Mouse (Mus musculus) ES-E14 (cell line): ENCODE results near the gene Pomt2.

ENCODE experiments used
- HCFC1 ChIP-seq: IDR thresholded peaks from 2 replicates; pipeline ENCODE4 v1.6.1; 2012; ENCODE audit warnings: low read length, inconsistent platforms, borderline replicate concordance; ENCODE audit not compliant: insufficient read depth
- MAFK ChIP-seq: IDR thresholded peaks from 2 replicates; pipeline ENCODE4 v1.6.1; 2014; ENCODE audit warnings: mild to moderate bottlenecking, low read depth, low read length, inconsistent platforms; ENCODE audit not compliant: insufficient read depth
- ZNF384 ChIP-seq: IDR thresholded peaks from 2 replicates; pipeline ENCODE4 v1.6.1; 2012; ENCODE audit warnings: low read depth, low read length, inconsistent platforms

DNA sequence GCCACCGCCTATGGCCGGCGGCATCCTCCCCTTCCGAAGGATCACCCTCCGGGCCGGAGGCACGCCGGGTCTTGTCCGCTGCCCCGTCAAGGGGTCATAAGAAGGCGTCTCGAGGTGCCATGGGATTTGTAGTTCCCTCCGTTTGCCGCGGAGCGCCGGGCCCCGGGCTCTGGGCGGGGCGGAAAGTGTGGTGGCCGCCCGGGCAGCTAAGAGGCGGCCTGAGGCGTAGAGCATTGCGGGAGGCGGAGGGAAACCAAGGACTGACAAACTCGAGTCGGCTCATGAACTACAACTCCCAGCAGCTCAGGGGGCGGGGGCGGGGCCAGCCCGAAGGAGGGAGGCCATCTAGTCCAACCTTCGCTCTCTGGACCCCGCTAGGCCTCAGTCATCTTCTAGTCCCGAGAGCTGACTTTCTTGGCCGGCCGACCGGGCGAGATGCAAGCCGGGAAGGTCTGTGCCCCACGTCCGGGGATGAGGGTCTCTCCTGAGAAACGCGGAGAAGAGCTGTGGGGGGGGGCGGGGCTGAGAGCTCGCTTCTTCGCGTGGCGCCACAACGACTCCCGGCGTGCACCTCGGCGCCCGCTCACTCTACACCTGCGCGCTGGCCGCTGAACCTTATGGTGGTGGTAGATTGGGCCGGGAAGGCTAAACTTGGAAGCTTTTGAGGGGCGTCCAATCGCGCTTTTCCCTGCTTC lies at the start of gene Pomt2:
- TF ChIP-seq MAFK, result no peak
- TF ChIP-seq ZNF384, result no peak
- TF ChIP-seq HCFC1, result peak; percentile 94
